8 mouse cellular contexts compared by ENCODE assay signal in genomic region chr7:35553751-35554604, GRCm38 (mm10). TPM values are rescaled to one million over a fixed set of nuclear protein-coding genes. Genes with fewer than 3 reads are reported as not detected.
DNase-seq lines count a peak whose midpoint lies in the region; ATAC-seq lines count a peak whose summit lies in the region.

No protein-coding gene starts in this region.

- peak overlapping the region; percentile 86 for H3K4me3 ChIP-seq in embryonic facial prominence, embryonic 14.5 days (ENCODE audit: low read depth, low read length)
- H3K4me3 ChIP-seq in intestine, embryonic 15.5 days (replicated peaks) = peak overlapping the region; percentile 78
- no peak overlapping the region for H3K4me3 ChIP-seq in limb, embryonic 11.5 days (ENCODE audit: low read depth, low read length)
- peak overlapping the region; percentile 83 for H3K4me3 ChIP-seq in midbrain, embryonic 16.5 days (ENCODE audit: low read depth, low read length)

- peaks cover 24% of the 10 kb centered on the region for H3K36me3 ChIP-seq in embryonic facial prominence, embryonic 14.5 days (ENCODE audit: control insufficient read depth, insufficient read depth, low read length)
- peaks cover 19% of the 10 kb centered on the region for H3K36me3 ChIP-seq in intestine, embryonic 15.5 days
- no peaks in the 10 kb centered on the region for H3K36me3 ChIP-seq in limb, embryonic 11.5 days (ENCODE audit: control insufficient read depth, insufficient read depth, low read length)
- peaks cover 14% of the 10 kb centered on the region for H3K36me3 ChIP-seq in midbrain, embryonic 16.5 days (ENCODE audit: control insufficient read depth, insufficient read depth, low read length)

- no peaks in the 10 kb centered on the region for H3K9me3 ChIP-seq in embryonic facial prominence, embryonic 14.5 days (ENCODE audit: control insufficient read depth, low read length)
- H3K9me3 ChIP-seq in intestine, embryonic 15.5 days = no peaks in the 10 kb centered on the region
- H3K9me3 ChIP-seq in limb, embryonic 11.5 days (ENCODE audit: control insufficient read depth, low read length) = no peaks in the 10 kb centered on the region
- no peaks in the 10 kb centered on the region for H3K9me3 ChIP-seq in midbrain, embryonic 16.5 days (replicated peaks; ENCODE audit: control insufficient read depth, low read length, poor library complexity, severe bottlenecking)

- peak overlapping the region; percentile 98 for H3K4me2 ChIP-seq in embryonic facial prominence, embryonic 14.5 days (ENCODE audit: low read depth, low read length)
- H3K4me2 ChIP-seq in intestine, embryonic 15.5 days (replicated peaks) = peak overlapping the region; percentile 95
- H3K4me2 ChIP-seq in limb, embryonic 11.5 days (ENCODE audit: low read depth, severe bottlenecking) = peak overlapping the region; percentile 77; the same call in 1 of the 2 replicates
- peak overlapping the region; percentile 93 for H3K4me2 ChIP-seq in midbrain, embryonic 16.5 days (ENCODE audit: low read length)

- WGBS in embryonic facial prominence, embryonic 14.5 days = 54% methylated on average over 10 of the region's 10 CpGs
- 54% methylated on average over 10 of the region's 10 CpGs for WGBS in intestine, embryonic 15.5 days
- WGBS in limb, embryonic 11.5 days = 61% methylated on average over 10 of the region's 10 CpGs
- 58% methylated on average over 10 of the region's 10 CpGs for WGBS in midbrain, embryonic 16.5 days

- H3K9ac ChIP-seq in embryonic facial prominence, embryonic 14.5 days (ENCODE audit: low read depth, low read length) = peak overlapping the region; percentile 98; the same call in 1 of the 2 replicates
- H3K9ac ChIP-seq in intestine, embryonic 15.5 days = no peak overlapping the region
- H3K9ac ChIP-seq in limb, embryonic 11.5 days (ENCODE audit: low read length) = no peak overlapping the region
- H3K9ac ChIP-seq in midbrain, embryonic 16.5 days (ENCODE audit: low read depth, low read length) = no peak overlapping the region

- H3K27ac ChIP-seq in embryonic facial prominence, embryonic 14.5 days (replicated peaks; ENCODE audit: low read depth, low read length) = no peak overlapping the region
- no peak overlapping the region for H3K27ac ChIP-seq in intestine, embryonic 15.5 days
- H3K27ac ChIP-seq in limb, embryonic 11.5 days (replicated peaks; ENCODE audit: low read depth, low read length) = no peak overlapping the region
- H3K27ac ChIP-seq in midbrain, embryonic 16.5 days (ENCODE audit: low read length) = no peak overlapping the region

- H3K4me1 ChIP-seq in embryonic facial prominence, embryonic 14.5 days (ENCODE audit: control insufficient read depth, insufficient read depth, low read length) = peaks cover 5% of the 10 kb centered on the region; the same call in 1 of the 2 replicates
- peaks cover 6% of the 10 kb centered on the region for H3K4me1 ChIP-seq in intestine, embryonic 15.5 days (replicated peaks)
- H3K4me1 ChIP-seq in limb, embryonic 11.5 days (ENCODE audit: control insufficient read depth, insufficient read depth, low read length) = 0 out of 2 replicates have a peak, but pooled peaks cover 3% of the 10 kb centered on the region
- peaks cover 13% of the 10 kb centered on the region for H3K4me1 ChIP-seq in midbrain, embryonic 16.5 days (ENCODE audit: control insufficient read depth, insufficient read depth, low read length)

- ATAC-seq in CD4-positive, CD25-positive, alpha-beta regulatory T cell, adult 4 months = no peak
- no peak for ATAC-seq in embryonic facial prominence, embryonic 14.5 days (ENCODE audit: low read depth)
- no peak for ATAC-seq in intestine, embryonic 15.5 days
- ATAC-seq in limb, embryonic 11.5 days (ENCODE audit: insufficient number of reproducible peaks, low FRiP score, low TSS enrichment, low read depth) = no peak
- ATAC-seq in midbrain, embryonic 16.5 days = no peak

- DNase-seq in CD4-positive, CD25-positive, alpha-beta regulatory T cell, adult 2 months (ENCODE audit: low read depth, low spot score) = peak; percentile 72
- peak; percentile 28 for DNase-seq in ZHBTc4 (ENCODE audit: low read depth, low spot score)
- DNase-seq in embryonic facial prominence, embryonic 14.5 days (ENCODE audit: low spot score) = peak; percentile 33
- peak; percentile 25 for DNase-seq in limb, embryonic 11.5 days (ENCODE audit: low spot score)
- DNase-seq in testis, postnatal 10 days (ENCODE audit: low spot score) = peak; percentile 73

- H3K27me3 ChIP-seq in embryonic facial prominence, embryonic 14.5 days (replicated peaks; ENCODE audit: control insufficient read depth, insufficient read depth, low read length) = no peaks in the 10 kb centered on the region
- no peaks in the 10 kb centered on the region for H3K27me3 ChIP-seq in intestine, embryonic 15.5 days (replicated peaks)
- H3K27me3 ChIP-seq in limb, embryonic 11.5 days (ENCODE audit: control insufficient read depth, insufficient read depth, low read length) = no peaks in the 10 kb centered on the region
- no peaks in the 10 kb centered on the region for H3K27me3 ChIP-seq in midbrain, embryonic 16.5 days (ENCODE audit: control insufficient read depth, insufficient read depth, low read depth, low read length)

RNA-seq across cellular contexts. Expression of gene Nudt19, which starts 2.1 kb away (rescaled TPM):
- 10 to 100 TPM; 42.0 to 46.8 TPM for polyA plus RNA-seq in CD4-positive, CD25-positive, alpha-beta regulatory T cell, adult 4 months (2017; shearing (Covaris generic))
- 57.3 and 59.0 TPM in 2 replicates for polyA plus RNA-seq in embryonic facial prominence, embryonic 14.5 days (2014; fragmentation: Nextera tagmentation; extraction: Ambion mirVana)
- polyA plus RNA-seq in intestine, embryonic 15.5 days (2015; fragmentation: Nextera tagmentation; extraction: Ambion mirVana) = 122 and 129 TPM in 2 replicates
- polyA plus RNA-seq in limb, embryonic 11.5 days (2014; fragmentation: Nextera tagmentation; extraction: Ambion mirVana) = 35.2 and 35.8 TPM in 2 replicates
- polyA plus RNA-seq in midbrain, embryonic 16.5 days (2015; fragmentation: Nextera tagmentation; extraction: Ambion mirVana) = 93.0 and 102 TPM in 2 replicates

RNA-seq across cellular contexts. Expression of gene Tdrd12, which starts 16.4 kb away (rescaled TPM):
- not detected for polyA plus RNA-seq in CD4-positive, CD25-positive, alpha-beta regulatory T cell, adult 4 months (2017; shearing (Covaris generic))
- 0.17 and 0.66 TPM in 2 replicates for polyA plus RNA-seq in embryonic facial prominence, embryonic 14.5 days (2014; fragmentation: Nextera tagmentation; extraction: Ambion mirVana)
- 0.57 and 1.2 TPM in 2 replicates for polyA plus RNA-seq in intestine, embryonic 15.5 days (2015; fragmentation: Nextera tagmentation; extraction: Ambion mirVana)
- polyA plus RNA-seq in limb, embryonic 11.5 days (2014; fragmentation: Nextera tagmentation; extraction: Ambion mirVana) = 0.41 TPM in 1 of 2 replicates, not detected in the other
- 0.37 and 0.63 TPM in 2 replicates for polyA plus RNA-seq in midbrain, embryonic 16.5 days (2015; fragmentation: Nextera tagmentation; extraction: Ambion mirVana)

RNA-seq across cellular contexts. Expression of gene Rgs9bp, which starts 31.4 kb away (rescaled TPM):
- polyA plus RNA-seq in CD4-positive, CD25-positive, alpha-beta regulatory T cell, adult 4 months (2017; shearing (Covaris generic)) = not detected
- polyA plus RNA-seq in embryonic facial prominence, embryonic 14.5 days (2014; fragmentation: Nextera tagmentation; extraction: Ambion mirVana) = 0.17 and 0.22 TPM in 2 replicates
- polyA plus RNA-seq in intestine, embryonic 15.5 days (2015; fragmentation: Nextera tagmentation; extraction: Ambion mirVana) = 0.06 and 0.09 TPM in 2 replicates
- 0.20 and 0.40 TPM in 2 replicates for polyA plus RNA-seq in limb, embryonic 11.5 days (2014; fragmentation: Nextera tagmentation; extraction: Ambion mirVana)
- polyA plus RNA-seq in midbrain, embryonic 16.5 days (2015; fragmentation: Nextera tagmentation; extraction: Ambion mirVana) = 0.04 and 0.06 TPM in 2 replicates

RNA-seq across cellular contexts. Expression of gene Ankrd27, which starts 32.1 kb away (rescaled TPM):
- 10 to 100 TPM; 52.8 to 73.2 TPM for polyA plus RNA-seq in CD4-positive, CD25-positive, alpha-beta regulatory T cell, adult 4 months (2017; shearing (Covaris generic))
- 42.0 and 46.3 TPM in 2 replicates for polyA plus RNA-seq in embryonic facial prominence, embryonic 14.5 days (2014; fragmentation: Nextera tagmentation; extraction: Ambion mirVana)
- polyA plus RNA-seq in intestine, embryonic 15.5 days (2015; fragmentation: Nextera tagmentation; extraction: Ambion mirVana) = 34.6 and 38.0 TPM in 2 replicates
- 35.6 and 35.9 TPM in 2 replicates for polyA plus RNA-seq in limb, embryonic 11.5 days (2014; fragmentation: Nextera tagmentation; extraction: Ambion mirVana)
- polyA plus RNA-seq in midbrain, embryonic 16.5 days (2015; fragmentation: Nextera tagmentation; extraction: Ambion mirVana) = 18.4 and 19.0 TPM in 2 replicates
